Mouse (Mus musculus) liver, adult 2 months (tissue): ENCODE measurements around the gene Abtb1.

ENCODE experiments used
- CTCF ChIP-seq: fragments of 200-500 bp; IDR thresholded peaks from 2 replicates; pipeline ENCODE4 v1.5.1; 2011; ENCODE audit warnings: low read depth, low read length, control low read depth
- POLR2A ChIP-seq: fragments of 200-500 bp; IDR thresholded peaks from 2 replicates; pipeline ENCODE4 v1.6.1; 2011; ENCODE audit warnings: low read length, control low read depth; ENCODE audit not compliant: insufficient read depth; ENCODE audit errors: extremely low read depth

GRCm38 (mm10) chr6:88832663-88833062 is 9.1 kb downstream of the Abtb1 start:
- no peak for TF ChIP-seq POLR2A
- TF ChIP-seq CTCF: no peak
